Mouse (Mus musculus) monocyte, adult 5-6 weeks (primary cell): ENCODE results near the gene Gnb1l. TPM values are rescaled to one million over a fixed set of nuclear protein-coding genes. Genes with fewer than 3 reads are reported as not detected.

Experiments
- ATAC-seq: fragments of 153-309, 156-312 bp; replicated peaks from 2 replicates; pipeline ENCODE4 v1.8.0; 2017; ENCODE audit warnings: mild to moderate bottlenecking; ENCODE audit not compliant: low TSS enrichment, insufficient number of reproducible peaks, severe bottlenecking, poor library complexity, low FRiP score
- total RNA-seq: library from RNA; stranded (forward); fragments of 200-1000, 200-491, 200-594 nt; gene quantifications from 3 replicates; pipeline ENCODE4 v1.2.3, GENCODE M21; 2017

The Gnb1l gene
- total RNA-seq, 1 experiment from 2014 or later = 1.2 TPM

DNA sequence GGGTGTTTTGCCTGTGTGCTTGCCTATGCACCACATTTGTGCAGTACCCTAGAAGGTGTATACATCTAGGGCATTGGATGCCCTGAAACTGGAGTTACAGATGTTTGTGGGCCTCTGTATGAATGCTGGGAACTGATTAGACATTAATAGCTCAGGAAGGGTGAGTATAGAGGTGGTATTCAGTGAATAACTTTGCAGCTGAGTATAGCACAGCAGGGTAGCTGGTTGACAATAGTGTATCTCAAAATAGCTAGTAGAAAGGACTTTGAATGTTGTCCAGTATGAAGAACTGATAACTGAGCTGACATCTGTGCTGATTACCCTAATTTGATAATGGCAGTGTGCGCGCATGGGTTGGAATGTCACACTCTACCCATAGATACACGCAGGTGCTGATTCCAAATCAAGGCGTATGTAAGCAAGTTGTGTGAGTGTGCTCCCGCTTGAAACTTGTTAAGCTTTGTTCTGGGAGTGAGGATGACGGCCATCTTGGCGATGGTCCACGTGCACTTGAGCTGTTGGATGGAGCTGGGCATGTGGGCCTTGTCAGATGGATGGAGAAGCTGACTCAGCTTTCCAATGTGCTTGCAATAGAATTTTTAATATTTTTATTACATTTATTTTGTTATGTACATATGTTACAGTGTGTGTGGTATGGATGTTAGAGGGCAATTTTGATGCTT is 25.2 kb downstream of the Gnb1l start:
- no peak for ATAC-seq

- no peak for ATAC-seq
These were observed 30.1 kb downstream of the Gnb1l start for GRCm38 (mm10) chr16:18528656-18529055.

DNA sequence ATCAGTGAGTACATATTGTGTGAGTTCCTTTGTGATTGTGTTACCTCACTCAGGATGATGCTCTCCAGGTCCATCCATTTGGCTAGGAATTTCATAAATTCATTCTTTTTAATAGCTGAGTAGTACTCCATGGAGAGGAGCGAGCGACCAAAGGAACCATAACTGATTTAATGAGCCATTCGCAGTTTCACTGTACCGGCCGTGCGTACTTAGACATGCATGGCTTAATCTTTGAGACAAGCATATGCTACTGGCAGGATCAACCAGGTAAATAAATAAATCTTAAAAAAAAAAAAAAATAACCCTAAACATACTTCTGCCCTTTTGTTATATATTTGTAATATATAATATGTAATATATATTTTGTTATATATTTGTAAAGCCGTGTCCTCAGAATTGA is 34.5 kb downstream of the Gnb1l start:
- peak; percentile 100 for ATAC-seq

- ATAC-seq = no peak
These were observed 39.0 kb downstream of the Gnb1l start for GRCm38 (mm10) chr16:18537407-18537990.

DNA sequence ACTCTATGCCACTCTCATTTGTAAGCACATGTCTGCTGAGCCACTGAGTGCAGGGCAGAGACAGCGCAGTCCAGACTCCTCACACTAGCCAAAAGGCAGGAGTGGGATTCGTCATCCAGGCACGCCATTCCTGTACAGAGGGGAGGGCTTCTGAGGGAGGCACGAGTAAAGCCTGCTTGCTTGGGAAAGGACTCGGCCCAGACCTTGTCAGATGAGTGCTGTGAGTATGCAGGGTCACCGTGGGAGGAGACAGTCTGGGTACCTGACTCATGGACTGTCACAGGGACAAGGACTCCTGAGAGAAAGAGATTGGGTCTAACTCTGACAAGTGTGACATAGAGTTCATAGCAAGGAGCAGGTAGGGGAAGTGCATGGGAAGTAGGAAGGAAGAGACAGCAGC is 40.8 kb downstream of the Gnb1l start:
- no peak for ATAC-seq

- no peak for ATAC-seq
These were observed 44.8 kb downstream of the Gnb1l start for GRCm38 (mm10) chr16:18543151-18543829.

- ATAC-seq = no peak
These were observed 49.4 kb downstream of the Gnb1l start for GRCm38 (mm10) chr16:18547891-18548290.

GRCm38 (mm10) chr16:18551604-18552003 is 53.1 kb downstream of the Gnb1l start:
- ATAC-seq = no peak

DNA sequence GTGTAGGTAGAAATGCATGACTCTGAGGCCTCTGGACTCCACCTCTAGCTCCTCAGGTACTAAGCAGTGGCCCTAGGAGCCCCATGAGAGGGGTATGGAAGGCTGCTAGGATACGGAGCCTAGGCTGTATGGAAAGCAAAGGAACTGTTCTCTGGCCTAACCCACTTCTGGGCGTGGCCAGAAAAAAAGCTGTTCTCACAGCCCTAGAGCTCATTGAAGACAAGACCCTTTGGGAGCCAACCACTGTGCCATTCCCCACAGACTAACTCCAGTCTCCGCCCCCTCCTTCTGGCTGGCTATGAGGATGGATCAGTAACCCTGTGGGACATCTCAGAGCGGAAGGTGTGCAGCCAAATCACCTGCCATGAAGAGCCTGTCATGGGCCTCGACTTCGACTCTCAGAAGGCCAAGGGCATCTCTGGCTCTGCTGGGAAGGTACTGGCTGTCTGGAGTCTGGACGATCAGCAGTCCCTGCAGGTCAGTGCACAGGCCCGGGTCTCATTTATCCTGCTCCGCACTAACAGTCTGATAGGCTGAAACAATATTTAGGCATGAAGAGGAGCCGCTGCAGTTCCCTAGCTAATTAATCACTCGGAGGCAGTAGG is 53.7 kb downstream of the Gnb1l start:
- no peak for ATAC-seq

DNA sequence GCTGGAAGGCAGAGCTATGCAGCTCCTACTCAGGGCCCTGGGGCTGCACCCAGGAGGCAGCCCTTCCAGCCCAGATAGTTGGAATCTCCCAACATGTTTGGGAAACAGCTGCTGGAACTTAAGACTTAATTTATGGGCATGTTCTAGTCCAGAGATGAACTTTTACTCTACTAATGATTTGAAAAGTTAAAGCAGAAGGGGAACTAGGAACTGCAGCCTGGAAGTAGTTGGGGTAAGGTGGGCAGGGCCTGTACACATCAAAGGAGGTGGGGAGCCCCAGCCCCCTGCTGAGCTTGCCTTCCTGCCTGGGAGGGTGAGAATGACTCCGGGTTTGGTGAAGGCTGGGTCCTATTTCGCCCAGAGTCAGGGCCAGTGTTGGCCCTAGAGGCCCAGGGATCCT is 56.2 kb downstream of the Gnb1l start:
- no peak for ATAC-seq

DNA sequence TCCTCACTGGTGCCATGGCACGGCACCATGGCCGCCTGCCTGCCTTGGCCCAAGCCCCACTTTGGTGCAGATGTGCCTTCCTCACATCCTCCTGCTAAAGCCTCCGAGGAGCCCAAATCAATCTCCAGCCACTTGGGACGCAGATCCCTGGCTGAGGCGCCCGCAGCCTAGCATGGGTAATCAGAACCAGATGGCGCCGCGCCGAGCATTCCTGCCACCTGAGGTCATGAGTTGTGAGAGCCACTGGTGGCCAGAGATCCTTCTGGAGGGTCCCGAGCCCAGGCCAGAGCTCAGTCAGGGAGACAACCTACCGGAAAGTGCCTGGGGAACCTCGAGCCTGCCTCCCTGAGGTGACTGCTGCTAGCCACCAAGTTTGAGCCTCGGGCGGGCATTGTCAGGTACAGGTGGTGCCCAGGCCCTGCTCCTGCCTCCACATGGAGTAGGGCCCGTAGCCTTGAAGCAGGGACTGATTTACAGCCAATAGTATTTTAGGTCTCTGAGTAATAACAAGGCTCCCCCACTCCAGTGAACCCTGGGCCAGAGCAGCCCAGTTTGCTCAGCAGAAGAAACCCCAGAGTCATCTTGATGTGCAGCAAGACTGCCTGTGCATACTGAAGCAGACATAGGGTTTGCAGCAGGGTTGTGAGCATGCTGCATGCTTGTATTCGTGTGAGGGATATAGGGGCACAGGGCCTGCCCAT is 56.9 kb downstream of the Gnb1l start:
- no peak for ATAC-seq

- ATAC-seq = no peak
These were observed 57.9 kb downstream of the Gnb1l start for GRCm38 (mm10) chr16:18556461-18556860.

- no peak for ATAC-seq
These were observed 66.0 kb downstream of the Gnb1l start for GRCm38 (mm10) chr16:18564472-18564871.

DNA sequence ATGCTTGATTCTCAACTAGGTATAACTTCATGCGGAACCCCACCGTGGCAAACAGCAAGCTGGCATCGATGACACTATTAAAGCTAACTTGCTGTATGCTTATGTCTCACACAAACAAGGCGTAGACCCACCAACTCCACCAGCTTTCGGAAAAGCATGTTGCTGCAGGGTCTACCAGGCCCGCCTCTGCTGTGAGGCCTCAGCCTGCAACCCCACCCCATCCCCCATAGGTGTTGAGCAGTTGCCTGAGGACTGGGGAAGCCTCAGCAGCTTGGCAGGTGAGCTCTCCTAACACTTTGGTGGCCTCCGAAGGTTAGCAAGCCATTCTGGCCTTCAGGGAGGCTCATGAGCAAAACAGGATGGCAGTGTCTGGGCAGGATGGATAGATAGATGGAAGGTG is 70.1 kb downstream of the Gnb1l start:
- no peak for ATAC-seq

GRCm38 (mm10) chr16:18574196-18574595 is 75.7 kb downstream of the Gnb1l start:
- no peak for ATAC-seq

DNA sequence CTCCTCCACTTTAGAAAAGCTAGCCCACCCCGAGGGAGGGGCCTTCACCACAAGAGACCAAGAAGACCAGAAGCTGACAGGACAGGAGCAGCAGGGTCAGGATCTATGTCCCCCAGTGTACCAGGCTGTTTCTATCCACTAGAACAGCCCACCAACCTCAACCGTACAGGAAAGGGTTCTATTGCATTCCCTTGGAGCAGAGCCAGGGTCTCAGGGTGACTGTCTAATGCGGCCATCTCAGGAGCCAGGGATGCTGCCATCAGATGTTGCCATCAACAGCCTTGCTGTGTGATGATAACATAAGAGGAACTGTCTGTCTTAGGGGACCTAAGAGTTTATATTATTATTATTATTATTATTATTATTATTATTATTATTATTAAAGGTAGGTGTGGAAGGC is 78.6 kb downstream of the Gnb1l start:
- no peak for ATAC-seq

GRCm38 (mm10) chr16:18577599-18578160 is 79.2 kb downstream of the Gnb1l start:
- ATAC-seq = no peak

- no peak for ATAC-seq
These were observed 81.9 kb downstream of the Gnb1l start for GRCm38 (mm10) chr16:18580389-18580788.

GRCm38 (mm10) chr16:18581050-18581622 is 82.6 kb downstream of the Gnb1l start:
- no peak for ATAC-seq
